Mouse (Mus musculus) retina, adult 2 months (tissue): ENCODE results near the gene Hacd3.
A peak's percentile ranks its signal among the peaks of the same experiment; 100 is the strongest.
"Not testable (repeated sequence)": the region's sequence is repeated elsewhere in the genome, so short reads cannot be mapped to it uniquely, and the experiment has no call there.

Experiments
- DNase-seq: peaks from one replicate; pipeline ENCODE4 v3.0.0-alpha.2; 2012; ENCODE audit warnings: low read depth, low spot score

The Hacd3 gene

GRCm38 (mm10) chr9:65020991-65021886, at the start of gene Hacd3:
TSS of gene Hacd3 (minus strand) at chr9:65021693.
- peak; percentile 82 for DNase-seq

GRCm38 (mm10) chr9:65070587-65070986, 49.1 kb upstream of the Hacd3 start:
- DNase-seq: no peak

GRCm38 (mm10) chr9:65064251-65064650, 42.8 kb upstream of the Hacd3 start:
- no peak for DNase-seq

- no peak for DNase-seq
Observed at GRCm38 (mm10) chr9:65050981-65051380, 29.5 kb upstream of the Hacd3 start.

GRCm38 (mm10) chr9:65049422-65049821, 27.9 kb upstream of the Hacd3 start:
- no peak for DNase-seq

- no peak for DNase-seq
Observed at GRCm38 (mm10) chr9:65046993-65047392, 25.5 kb upstream of the Hacd3 start.

- no peak for DNase-seq
Observed at GRCm38 (mm10) chr9:65041430-65041829, 19.9 kb upstream of the Hacd3 start.

- no peak for DNase-seq
Observed at GRCm38 (mm10) chr9:65036861-65037260, 15.4 kb upstream of the Hacd3 start.

- DNase-seq: no peak
Observed at GRCm38 (mm10) chr9:65036456-65036855, 15.0 kb upstream of the Hacd3 start.

- peak; percentile 83 for DNase-seq
Observed at GRCm38 (mm10) chr9:65032269-65033108, 11.0 kb upstream of the Hacd3 start, which contains the start of gene Dpp8. TSS of gene Dpp8 (plus strand) at chr9:65032414.

GRCm38 (mm10) chr9:65031894-65032268, 10.4 kb upstream of the Hacd3 start:
- DNase-seq: no peak

- DNase-seq: not testable (repeated sequence)
Observed at GRCm38 (mm10) chr9:65031355-65031754, 9.9 kb upstream of the Hacd3 start.

GRCm38 (mm10) chr9:65028313-65028712, 6.8 kb upstream of the Hacd3 start:
- DNase-seq: no peak

GRCm38 (mm10) chr9:65027241-65027640, 5.7 kb upstream of the Hacd3 start:
- DNase-seq: no peak

- no peak for DNase-seq
Observed at GRCm38 (mm10) chr9:65023447-65023846, 2.0 kb upstream of the Hacd3 start.

GRCm38 (mm10) chr9:65022580-65023135, 1.2 kb upstream of the Hacd3 start:
- no peak for DNase-seq

- DNase-seq: no peak
Observed at GRCm38 (mm10) chr9:65021887-65022579, 540 bp upstream of the Hacd3 start.

- no peak for DNase-seq
Observed at GRCm38 (mm10) chr9:65020128-65020527, 1.4 kb downstream of the Hacd3 start.

GRCm38 (mm10) chr9:65019146-65019545, 2.3 kb downstream of the Hacd3 start:
- DNase-seq: no peak

GRCm38 (mm10) chr9:65018588-65019121, 2.8 kb downstream of the Hacd3 start:
- DNase-seq: no peak

- DNase-seq: no peak
Observed at GRCm38 (mm10) chr9:65017896-65018295, 3.6 kb downstream of the Hacd3 start.
